Mouse (Mus musculus): ENCODE measurements around the gene Rras. TPM values are rescaled to one million over a fixed set of nuclear protein-coding genes. Genes with fewer than 3 reads are reported as not detected.

Gene Rras
- total RNA-seq, 4 experiments from 2014 or later: 40.2 to 49.8 (median 44.1) TPM

DNA sequence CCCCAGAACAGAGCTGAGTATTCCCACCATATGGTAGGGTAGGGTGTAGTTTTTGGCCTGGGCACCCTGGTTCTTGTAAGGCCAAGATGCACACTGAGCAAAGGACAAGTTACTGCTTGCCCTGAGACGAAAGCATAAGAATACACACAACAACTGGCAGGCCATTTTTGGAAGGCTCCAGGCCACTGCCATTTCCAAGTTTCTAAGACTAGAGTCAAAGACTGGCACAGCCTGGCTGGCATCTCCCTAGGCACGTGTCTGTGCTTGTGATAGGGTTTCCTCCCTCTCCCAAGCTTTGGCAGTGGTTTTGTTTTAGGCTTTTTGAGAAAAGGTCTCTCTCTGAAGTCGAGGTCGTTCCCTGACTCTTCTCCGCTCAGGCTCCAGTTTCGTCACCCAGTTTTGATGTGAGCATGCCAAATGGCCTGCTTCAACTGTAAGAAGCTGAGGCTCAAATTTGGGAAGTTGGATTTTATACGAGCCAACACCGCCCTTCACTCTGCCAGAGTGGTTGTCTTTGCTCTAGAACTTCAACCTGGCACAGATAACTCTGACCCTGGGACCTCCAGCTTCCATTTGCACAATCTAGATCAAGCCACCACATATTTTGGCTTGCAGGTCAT, 8.0 kb downstream of the Rras start:
- no peak for DNase-seq (ENCODE audit: low spot score)

DNA sequence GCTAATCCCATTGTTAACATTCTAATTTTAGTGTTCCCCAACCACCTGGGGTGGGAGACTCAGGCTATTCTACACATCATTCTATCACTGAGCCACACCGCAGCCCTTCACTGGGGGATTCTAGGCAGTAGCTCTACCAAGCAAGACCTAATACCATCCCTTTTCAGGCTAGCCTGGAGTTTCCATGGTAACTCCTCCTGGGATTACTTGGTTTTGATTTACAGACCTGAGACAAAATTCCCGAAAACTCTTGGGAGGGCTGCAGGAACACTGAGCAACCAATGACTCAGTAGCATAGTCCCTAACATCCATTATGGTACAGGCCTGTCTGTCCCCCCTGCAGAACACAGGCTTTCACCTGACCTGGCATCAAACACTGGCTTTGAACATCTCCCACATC, 8.5 kb downstream of the Rras start:
- DNase-seq (ENCODE audit: low spot score): no peak

DNA sequence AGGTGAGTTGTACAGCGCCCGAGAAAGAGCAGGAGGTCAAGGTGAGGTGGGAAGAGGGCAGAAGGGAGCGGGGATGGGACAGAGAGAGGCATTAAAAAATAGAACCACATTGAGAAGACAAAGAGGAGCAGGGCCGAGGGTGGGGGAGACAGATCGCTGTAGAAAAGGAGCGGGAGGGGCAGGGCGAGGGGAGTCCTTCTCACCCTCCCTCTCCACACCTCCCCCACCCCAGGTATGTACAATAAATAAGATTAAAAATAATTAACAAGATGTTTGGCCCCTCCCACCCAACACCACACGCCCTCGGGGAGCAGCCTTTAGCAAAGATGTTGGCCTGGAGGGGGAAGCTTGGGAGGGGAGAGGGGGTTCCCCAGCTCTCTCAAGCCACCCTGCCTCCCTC, 10.0 kb downstream of the Rras start:
- no peak for DNase-seq (ENCODE audit: low spot score)

DNA sequence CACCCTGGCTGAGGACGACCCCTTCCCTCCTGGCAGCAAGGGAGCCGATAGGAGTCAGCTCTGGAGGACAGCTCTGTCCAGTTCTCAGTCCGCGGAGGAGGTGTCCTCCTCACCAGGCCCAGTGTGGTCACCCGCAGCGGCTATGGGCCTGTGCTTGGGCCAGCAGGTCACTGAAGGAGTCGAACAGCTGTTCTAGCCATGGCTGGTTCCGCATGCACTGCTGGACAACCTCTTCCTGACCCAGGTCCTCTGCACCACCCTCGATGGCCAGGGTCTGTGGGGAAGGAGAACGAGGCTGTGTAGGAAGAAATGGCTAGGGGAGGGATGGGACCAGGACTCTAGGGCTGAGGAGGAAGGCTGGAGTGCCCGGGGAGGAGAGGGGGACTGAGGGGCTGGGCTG, 10.6 kb downstream of the Rras start:
- no peak for DNase-seq (ENCODE audit: low spot score)

DNA sequence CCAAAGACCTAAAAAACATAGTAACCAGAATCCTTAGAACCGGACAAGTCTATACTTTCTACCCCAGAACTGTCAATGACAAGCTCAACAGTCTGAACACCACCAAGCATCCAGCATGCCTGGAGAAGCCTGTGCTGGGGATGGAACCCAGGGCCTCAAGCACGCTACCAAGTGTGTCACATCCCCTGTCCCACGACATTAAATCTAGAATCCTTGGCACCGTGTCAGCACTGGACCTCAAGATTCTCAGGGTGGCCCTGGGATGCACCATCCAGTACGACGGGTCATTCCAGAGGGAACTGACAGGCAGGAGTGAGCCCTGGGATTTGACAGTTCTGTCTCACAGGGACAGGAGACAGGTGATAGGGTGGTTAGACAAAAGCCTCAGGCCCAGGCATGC, 12.2 kb downstream of the Rras start:
- DNase-seq (ENCODE audit: low spot score): no peak

DNA sequence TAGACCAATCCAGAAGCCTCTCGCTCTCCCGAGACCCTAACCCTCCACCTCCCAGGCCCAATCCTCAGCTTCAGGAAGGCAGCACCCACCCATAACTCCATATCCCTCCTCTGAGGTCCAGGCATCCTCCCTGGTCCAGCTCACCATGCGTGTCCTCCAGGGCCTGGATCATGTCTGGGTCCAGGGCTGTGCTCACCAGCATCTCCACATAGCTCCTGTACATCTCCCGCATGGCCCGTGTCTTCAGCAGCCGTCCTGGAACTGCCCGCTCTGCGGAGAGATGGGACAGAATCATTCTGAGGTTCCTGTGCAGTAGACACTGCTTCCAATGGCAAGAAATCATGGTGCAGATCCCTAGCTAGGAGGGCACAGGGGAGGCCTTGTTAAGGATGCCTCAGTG, 13.1 kb downstream of the Rras start:
- no peak for DNase-seq (ENCODE audit: low spot score)

DNA sequence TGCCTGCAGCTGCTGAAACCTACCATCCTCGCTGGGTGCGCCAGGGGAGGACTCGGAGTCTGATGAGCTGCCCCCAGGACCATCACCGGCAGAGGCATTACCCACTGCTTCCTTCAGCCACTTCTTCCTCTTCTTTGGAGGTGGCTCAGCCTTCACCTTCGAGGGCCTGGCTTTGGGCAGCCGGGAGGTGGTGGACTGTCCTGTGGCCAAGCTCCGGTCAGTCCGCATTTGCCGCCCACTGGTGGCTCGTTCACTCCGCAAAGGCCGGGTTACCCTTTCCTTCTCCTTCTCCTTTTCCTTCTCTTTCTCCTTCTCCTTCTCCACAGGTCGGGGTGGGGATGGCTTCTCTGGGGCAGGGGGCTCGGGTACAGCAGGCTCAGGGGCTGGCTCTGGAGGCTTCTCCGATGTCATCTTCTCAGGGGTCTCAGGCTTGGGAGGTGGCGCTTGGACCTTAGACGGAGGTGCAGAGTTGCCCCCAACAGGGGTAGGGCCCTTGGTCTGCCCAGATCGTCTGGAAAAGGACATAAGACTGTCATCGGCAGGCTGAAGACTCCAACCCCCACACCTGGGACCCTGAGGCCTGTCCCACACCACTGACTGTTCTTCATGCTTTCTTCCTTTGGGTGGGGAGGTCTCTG, 16.1 kb downstream of the Rras start:
- DNase-seq (ENCODE audit: low spot score): no peak

DNA sequence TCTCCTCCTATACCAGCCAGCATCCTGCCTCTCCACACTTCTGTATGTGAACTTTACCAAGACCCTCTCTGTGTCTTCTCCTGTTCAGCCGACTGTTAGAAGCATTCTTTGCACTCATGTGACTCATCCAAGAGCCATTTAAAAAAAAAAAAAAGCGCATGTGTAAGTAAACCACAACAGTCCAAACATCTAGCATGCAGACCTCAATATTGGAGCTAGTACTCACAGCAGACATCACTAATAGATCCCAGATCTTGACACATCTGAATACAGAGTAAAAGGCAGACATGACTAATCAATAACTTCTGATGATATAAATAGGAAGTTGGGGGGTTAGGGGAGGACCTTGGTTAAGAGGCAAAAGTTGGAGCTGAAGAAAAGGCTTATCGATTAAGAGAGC, 17.9 kb downstream of the Rras start:
- DNase-seq (ENCODE audit: low spot score): no peak

DNA sequence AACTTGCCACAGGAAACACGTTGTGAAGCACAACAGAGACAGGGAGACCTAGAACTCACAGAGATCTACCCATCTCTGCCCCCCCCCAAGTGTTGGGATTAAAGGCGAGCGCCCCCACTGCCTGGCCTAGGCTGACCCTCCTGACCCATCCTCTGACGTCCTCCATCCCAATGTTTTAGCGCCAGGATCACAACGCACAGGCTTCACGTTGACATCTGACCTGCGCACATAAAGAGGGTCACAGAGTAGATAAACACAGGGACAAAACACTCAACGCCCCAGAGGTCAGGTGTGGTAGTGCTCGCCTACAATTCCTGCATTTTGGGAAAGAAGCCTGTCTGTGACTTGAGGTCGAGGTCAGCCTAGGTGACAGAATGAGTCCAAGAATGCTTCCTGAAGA, 18.9 kb downstream of the Rras start:
- DNase-seq (ENCODE audit: low spot score): no peak

DNA sequence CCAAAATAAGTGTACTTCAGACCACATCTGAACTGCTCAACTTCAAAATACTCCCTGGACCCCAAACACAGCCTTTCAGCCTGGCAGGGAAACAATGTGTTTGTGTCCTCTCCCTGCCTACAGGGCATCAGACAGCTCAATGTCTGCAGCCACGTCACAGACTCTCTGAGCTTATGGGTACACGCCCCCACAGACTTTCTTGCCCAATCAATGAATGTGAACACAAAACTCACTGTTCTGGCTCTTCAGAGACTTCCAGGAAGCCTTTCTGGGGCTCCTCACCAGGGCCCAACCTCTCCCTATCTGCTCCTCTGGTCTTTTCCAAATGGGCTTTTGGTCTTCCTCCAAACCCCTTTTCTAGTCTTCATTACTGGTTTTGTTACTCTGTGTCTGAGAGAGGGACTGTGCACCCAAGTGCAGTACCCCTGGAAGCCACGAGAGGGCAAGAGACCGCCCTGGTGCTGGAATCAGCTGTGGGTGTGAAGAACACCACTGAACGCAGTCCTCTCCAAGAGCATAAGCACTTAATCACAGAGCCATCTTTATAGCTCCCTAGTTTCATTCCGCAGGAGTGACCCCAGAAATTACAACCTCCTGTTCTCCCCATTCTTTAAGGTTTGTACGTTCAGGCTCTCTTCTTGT, 20.1 kb downstream of the Rras start:
- no peak for DNase-seq (ENCODE audit: low spot score)

DNA sequence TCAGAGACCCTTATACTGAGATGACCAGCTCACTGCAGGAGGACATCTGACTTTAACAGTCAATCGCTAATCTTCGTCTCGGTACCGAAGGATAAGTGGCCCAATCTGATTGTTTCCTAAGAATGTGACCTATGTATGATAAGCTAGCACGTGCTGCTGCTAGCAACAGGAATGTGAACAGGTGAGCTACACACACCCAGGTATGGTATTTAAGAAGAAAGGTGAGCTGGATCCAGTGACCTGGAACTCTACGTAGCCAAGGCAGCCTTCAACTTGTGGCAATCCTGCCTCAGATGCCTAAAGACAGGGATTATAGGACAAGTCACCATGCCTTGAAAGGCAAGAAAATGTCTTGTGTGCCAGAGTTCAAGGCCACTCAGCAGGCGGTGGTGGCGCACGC, 20.6 kb downstream of the Rras start:
- DNase-seq (ENCODE audit: low spot score): no peak

DNA sequence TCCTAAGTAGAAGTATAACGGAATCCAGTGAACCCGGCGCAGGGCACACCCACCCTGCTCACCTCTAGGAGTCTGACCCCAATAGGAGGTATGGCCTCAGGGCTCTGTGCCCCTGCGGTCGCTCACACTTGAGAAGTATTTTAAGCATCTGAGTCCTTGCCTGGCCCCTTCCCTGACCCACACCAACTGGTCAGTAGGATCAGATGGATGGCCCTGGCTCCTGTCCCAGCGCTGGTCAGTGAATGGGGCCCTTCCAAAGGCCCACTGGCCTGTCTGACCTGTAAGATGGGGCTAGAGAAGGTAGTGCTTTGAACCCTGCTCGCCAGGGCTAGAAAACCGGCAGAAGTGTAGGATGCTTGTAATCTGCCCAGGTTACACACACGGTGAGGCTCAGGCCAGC, 23.1 kb downstream of the Rras start:
- no peak for DNase-seq (ENCODE audit: low spot score)

DNA sequence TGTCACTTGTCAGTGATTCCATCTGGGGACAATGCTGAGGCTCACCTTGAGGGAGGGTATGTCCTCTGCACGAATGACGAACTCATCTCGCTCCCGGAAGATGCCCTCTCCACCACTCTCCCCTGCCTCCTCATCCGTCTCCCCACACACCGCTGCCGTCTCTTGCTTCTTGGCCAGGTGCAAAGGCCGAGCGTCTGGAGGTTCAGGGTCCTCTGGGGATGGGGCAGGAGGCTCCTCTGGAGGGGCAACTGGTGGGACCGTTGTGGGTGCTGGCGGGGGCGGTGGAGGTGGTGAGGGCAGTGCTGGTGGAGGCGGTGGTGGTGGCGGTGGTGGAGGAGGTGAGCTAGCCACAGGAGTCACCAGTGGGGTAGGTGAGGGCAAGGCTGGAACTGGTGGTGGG, 25.5 kb downstream of the Rras start:
- no peak for DNase-seq (ENCODE audit: low spot score)

DNA sequence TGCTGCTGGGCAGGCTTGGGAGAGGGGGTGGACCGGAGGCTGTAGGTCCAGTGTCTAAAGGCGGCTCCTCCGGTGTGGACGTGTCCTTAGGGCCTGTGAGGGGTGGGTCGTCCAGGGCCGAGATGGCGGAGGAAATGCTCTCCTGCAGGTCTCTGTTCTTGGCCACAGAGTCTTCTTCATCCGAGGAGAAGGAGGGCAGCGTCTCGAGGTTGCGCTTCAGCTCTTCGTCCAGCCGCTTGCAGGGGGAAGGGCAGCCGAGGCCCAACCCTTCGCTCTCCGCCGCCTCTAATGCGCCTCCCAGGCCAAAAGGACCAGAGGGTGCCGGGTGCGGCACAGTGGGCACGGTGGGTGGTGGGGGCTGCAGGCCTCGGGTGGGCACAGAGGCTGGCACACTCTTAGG, 28.0 kb downstream of the Rras start:
- no peak for DNase-seq (ENCODE audit: low spot score)

DNA sequence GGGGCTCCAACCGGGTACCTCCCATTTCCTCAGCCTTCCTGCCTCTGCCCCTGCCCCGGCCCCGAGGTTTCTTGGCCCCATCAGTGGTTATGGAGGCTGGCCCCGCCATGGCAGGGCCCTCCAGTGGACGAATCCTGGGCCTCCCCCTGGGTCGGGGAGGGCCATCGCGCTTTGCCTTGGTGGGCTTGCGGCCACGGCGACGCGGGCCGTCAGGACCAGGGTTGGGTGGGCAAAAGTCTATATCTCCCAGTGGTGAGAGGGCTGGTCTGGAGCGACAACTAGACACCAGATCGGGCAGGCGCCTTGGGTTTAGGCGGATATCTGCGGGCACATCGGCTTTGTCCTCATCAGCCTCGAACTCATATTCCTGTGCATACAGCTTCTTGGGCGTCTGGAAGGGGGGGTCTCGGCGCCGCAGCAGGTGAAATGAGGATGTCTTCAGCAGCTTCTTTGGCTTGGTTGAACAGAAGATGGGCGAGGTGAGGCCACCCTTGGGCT, 29.1 kb downstream of the Rras start:
- DNase-seq (ENCODE audit: low spot score): no peak

DNA sequence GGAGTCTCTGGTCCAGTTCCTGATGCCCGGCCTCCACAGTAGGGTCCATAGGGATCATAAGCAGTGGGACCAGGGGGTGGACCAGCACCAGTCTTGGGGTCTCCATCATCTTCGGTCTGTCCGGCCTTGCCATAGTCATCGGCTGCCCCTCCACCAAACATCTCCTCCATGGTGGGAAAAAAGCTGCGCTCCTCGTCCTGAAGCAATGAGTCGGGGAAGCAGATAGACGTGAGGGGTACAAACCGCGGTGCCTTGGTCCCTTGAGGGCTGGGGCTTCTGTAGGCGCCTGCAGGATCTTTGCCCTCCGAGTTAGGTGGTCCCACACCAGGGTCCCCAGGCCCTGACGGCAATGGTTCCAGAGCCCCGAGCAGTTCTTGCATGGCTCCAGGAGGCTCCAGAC, 29.7 kb downstream of the Rras start:
- no peak for DNase-seq (ENCODE audit: low spot score)

DNA sequence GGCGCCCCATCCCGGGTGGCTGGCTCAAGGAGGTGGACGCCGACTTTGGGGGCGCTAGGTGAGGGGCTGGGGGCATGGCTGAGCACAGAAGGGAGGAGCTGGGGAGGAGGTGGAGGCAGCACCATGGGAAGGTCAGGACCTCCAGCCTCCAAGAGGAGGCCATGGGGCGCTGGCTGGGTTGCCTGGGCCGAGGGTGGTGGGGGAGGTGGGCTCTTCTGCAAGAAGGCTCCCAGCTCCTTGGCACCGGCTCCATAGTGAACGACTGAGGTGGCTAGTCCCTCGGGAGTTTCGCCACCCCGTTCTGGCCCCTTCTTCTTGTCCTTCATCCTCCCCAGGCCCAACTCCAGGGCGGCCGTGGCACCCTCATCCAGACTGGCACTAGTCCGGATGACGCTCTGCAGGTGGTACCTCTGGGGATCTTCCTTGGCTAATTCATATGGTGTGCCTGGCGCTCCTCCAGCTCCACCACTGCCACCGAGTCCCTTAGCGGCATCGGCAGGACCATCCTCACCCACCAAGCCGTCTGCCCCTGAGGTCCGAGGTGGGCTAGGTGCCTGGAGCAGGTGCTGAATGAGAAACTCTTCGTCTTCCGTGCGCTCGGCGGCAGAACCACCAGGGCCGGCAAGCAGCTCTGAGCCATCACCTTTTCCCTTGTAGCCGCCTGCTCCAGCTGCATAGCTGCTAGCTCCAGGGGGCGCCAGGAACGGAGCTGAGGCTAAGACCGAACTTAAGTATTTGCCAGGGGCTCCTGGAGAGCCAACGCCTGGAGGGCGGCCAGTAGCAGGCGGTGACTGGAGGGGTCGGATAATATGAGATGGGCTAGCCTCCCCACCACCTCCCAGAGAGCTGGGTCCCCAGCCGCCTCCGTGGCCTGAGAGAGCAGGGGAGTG, 30.5 kb downstream of the Rras start:
- DNase-seq (ENCODE audit: low spot score): no peak

DNA sequence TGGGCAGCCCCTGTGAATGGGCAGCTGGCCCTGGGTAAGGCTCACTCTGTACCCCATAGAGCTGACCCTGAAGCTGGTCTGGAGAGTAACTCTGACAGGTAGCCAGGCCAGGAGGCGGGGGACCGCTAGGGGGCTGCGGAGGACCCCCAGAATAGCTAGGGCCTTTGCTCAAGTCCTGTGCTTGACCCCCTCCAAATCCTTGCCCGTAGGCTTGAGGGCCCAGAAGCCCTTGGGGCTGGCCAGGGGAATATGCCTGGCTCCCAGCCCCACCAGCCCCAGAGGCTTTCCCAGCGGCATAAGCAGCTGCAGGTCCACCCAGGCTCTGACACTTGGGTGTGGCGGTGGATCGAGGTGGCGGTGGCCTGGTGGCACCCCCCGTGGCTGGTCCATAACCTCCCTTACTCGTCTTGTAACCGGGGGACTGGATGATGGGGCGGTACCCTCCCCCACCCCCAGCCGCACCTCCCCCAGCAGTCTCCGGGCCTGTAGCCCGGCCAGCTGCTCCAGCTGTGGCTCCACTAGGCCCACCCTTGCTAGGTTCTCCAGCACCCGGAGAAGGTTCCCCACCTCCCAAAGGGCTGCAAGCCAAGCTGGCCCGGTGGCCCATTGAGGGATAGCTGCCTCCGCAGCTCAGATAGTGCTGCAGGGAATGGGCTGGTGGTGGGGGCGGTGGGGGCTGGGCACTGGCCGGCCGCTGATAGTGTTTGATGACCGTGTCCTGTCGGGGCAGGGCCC, 31.3 kb downstream of the Rras start:
- DNase-seq (ENCODE audit: low spot score): no peak

DNA sequence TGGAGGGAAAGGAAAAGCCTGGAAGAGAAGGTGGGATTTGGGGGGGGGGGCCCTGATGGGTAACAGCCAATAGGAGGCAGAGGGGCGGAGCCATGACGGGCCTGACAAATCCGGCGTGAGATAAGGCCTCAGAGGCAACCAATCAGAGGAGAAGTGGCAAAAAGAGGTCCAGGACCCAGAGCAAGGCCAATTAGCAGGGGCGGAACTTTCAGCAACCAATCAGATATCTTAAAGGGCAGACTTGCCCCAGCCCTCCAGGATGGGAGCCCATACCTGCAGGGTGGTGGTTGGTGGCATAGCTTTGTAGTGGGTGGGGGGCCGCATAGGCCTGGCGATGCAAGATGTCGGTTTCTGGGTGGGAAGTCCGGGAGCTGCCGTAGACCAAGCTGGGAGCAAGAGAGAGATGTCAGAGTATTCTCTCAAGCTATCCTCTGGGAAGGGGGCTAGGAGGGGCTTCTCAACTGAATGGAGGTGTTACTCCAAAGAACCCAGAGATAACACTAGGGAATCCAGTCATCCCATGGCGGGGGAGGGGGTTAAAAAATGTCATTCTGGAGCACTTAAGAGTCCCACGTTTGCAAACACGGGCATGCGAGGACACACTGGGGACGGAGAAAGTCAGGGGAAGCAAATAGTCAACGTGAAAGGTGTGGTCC, 33.3 kb downstream of the Rras start:
- peak; percentile 77 for DNase-seq (ENCODE audit: low spot score)

DNA sequence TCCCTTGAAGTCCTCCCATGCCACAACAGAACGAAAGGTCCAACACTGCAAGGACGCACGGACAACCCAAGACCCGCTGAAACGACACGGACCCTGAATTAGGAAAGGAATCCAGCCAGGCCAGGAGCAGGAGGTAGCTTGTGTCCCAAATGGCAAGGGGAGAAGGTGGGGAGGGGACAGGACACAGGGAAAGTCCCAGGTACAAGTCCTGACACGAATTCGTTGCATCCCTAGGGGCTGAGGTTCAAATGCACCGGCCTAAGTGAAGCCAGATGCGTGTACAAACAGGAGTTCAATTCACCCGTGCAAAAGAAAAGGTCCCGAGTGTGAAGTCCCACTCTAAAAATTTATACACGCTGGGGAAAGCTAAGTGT, 33.8 kb downstream of the Rras start:
- DNase-seq (ENCODE audit: low spot score): no peak
